Comparison of ENCODE assay signal across 17 mouse cellular contexts in the genomic region with DNA sequence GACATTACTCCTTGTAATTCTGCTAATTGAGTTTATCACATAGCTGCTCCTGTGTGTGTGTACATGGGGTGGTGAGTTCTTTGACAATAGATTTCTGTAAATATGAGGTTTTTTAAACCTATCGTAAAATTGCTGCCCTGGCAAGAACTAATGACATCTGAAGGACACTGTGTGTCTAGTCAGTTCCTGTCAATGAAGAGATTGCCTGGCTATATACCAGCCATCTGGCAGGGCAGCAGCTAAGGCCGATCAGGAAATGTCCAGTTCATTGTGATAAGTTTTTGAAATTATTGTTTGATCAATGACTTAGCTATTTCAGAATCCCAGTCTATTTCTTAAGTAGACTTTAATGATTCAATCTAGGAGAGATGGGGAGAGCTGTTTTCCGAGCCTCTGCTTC.
"Had no signal": no experiment of that assay in that cellular context is flagged by ENCODE, and none has a peak within 500 bp of the region (broad histone marks: within the 10 kb centered on the region; RNA-seq: fewer than 3 reads in every experiment).

No protein-coding gene starts in this region.

- H3K27me3 ChIP-seq: kidney, embryonic 15.5 days; limb, embryonic 12.5 days; limb, embryonic 15.5 days had no signal

- H3K4me1 ChIP-seq: kidney, embryonic 15.5 days; limb, embryonic 15.5 days had no signal

- DNase-seq: kidney, adult 8-10 months; kidney, postnatal 10 days; kidney, postnatal 36 days; layer of hippocampus, adult 9-11 months; left cerebral cortex, postnatal 4 days; liver, postnatal 0 days; lung, postnatal 14 days; lung, postnatal 4 days; midbrain, embryonic 14.5 days; thymus, adult 18-20 months; thymus, postnatal 36 days had no signal

- H3K9ac ChIP-seq: kidney, embryonic 15.5 days; limb, embryonic 12.5 days; limb, embryonic 15.5 days; liver, embryonic 14.5 days; liver, postnatal 0 days had no signal

- H3K9me3 ChIP-seq: kidney, embryonic 15.5 days; limb, embryonic 12.5 days; limb, embryonic 15.5 days had no signal

- ATAC-seq: liver, postnatal 0 days had no signal

- H3K27ac ChIP-seq: kidney, embryonic 15.5 days; limb, embryonic 12.5 days; limb, embryonic 15.5 days; liver, embryonic 14.5 days had no signal

- H3K36me3 ChIP-seq: kidney, embryonic 15.5 days; limb, embryonic 12.5 days; limb, embryonic 15.5 days had no signal

- H3K4me3 ChIP-seq: kidney, embryonic 15.5 days; limb, embryonic 12.5 days; limb, embryonic 15.5 days had no signal

- H3K4me2 ChIP-seq: kidney, embryonic 15.5 days; limb, embryonic 12.5 days; limb, embryonic 15.5 days; liver, embryonic 11.5 days; midbrain, embryonic 11.5 days had no signal
